Mouse (Mus musculus) embryonic facial prominence, embryonic 13.5 days (tissue): ENCODE measurements around the gene Hs3st2. TPM values are rescaled to one million over a fixed set of nuclear protein-coding genes. Genes with fewer than 3 reads are reported as not detected.
A peak's percentile ranks its signal among the peaks of the same experiment; 100 is the strongest.
"Not testable (repeated sequence)": the region's sequence is repeated elsewhere in the genome, so short reads cannot be mapped to it uniquely, and the experiment has no call there.

Experiments used
- ATAC-seq: fragments of 200-750 bp; cut with Nextera tagmentation; 2 replicates; pipeline ENCODE4 v1.8.0; 2017; ENCODE audit warnings: low read depth; ENCODE audit not compliant: insufficient number of reproducible peaks, insufficient read depth, low FRiP score, low TSS enrichment
- H3K27ac ChIP-seq: fragments of 300-500 bp; sonication (generic); 2 replicates; pipeline ENCODE4 v1.5.1; 2015; ENCODE audit warnings: moderate library complexity, mild to moderate bottlenecking, inconsistent platforms
- H3K27me3 ChIP-seq: fragments of 300-500 bp; sonication (generic); 2 replicates; pipeline ENCODE4 v1.6.1; 2015; ENCODE audit warnings: mild to moderate bottlenecking, inconsistent platforms
- H3K36me3 ChIP-seq: fragments of 300-500 bp; sonication (generic); 2 replicates; pipeline ENCODE4 v1.6.1; 2015; ENCODE audit warnings: mild to moderate bottlenecking, inconsistent platforms
- H3K4me1 ChIP-seq: fragments of 300-500 bp; sonication (generic); 2 replicates; pipeline ENCODE4 v1.6.1; 2015; ENCODE audit warnings: inconsistent platforms
- H3K4me2 ChIP-seq: fragments of 300-500 bp; sonication (generic); 2 replicates; pipeline ENCODE4 v1.6.1; 2015; ENCODE audit warnings: moderate library complexity, mild to moderate bottlenecking, inconsistent platforms
- H3K4me3 ChIP-seq: fragments of 300-500 bp; sonication (generic); 2 replicates; pipeline ENCODE4 v1.5.1; 2015; ENCODE audit warnings: mild to moderate bottlenecking, inconsistent platforms
- H3K9ac ChIP-seq: fragments of 300-500 bp; sonication (generic); 2 replicates; pipeline ENCODE4 v1.6.1; 2015; ENCODE audit warnings: mild to moderate bottlenecking, inconsistent platforms
- H3K9me3 ChIP-seq: fragments of 300-500 bp; sonication (generic); 2 replicates; pipeline ENCODE4 v1.6.1; 2016; ENCODE audit warnings: inconsistent platforms
- WGBS: fragments of 180-500 bp; shearing (Covaris S2); methylation state at CpG from one replicate; pipeline ENCODE4 v1.1.7; 2015; ENCODE audit warnings: mixed read lengths; 5-methylcytosine and 5-hydroxymethylcytosine counted together
- polyA plus RNA-seq: library from polyadenylated mRNA; unstranded; fragments of >200 nt; fragmentation: Nextera tagmentation; extraction: Ambion mirVana; gene quantifications from 2 replicates; pipeline ENCODE4 v1.2.1, GENCODE M21; 2015

The Hs3st2 gene
- 0.44 TPM in 2 replicates for polyA plus RNA-seq

DNA sequence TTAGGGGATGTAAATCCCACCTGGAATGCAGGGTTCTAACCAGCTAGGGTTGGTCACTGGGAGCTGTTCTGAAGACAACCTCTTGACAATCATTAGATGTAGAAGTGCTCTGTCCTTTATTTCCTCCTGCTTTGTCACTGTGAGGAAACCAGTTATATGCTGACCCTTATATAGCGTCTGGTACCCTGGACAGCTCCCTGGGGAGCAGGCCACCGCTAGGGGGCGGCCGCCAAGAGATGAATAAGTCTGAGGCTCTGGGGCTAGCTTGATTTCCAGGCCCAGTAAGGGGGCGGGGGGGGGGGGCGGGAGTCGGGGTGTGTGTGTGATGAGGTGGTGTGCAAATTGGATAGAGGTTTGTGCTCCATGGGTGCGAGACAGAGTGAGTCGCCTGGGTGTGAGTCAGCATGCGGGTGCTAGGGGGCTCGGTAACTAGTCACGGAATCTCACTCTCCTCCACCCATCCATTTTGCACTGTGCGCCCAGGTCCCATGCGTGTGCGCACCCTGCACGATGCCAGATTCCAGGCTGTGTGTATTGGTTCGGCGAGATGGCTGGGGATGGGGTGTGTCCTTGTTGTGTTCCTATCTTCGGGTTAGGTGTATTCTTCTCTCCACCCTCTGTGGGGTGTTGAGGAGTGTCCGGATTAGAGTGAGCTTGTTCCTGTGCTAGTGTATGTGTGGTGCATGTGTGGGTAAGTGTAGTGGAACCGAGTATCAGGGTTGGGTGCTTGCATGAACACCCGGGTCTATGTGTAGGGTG is at the start of gene Hs3st2:
TSS of gene Hs3st2 (plus strand) at position 635 of the 759 bp plus-strand sequence.
- 3% methylated on average over 22 of the region's 22 CpGs for WGBS
- H3K4me1 ChIP-seq: peaks cover 13% of the 10 kb centered on the region; the same call in 1 of the 2 replicates
- peak within 1 kb of the TSS; percentile 32 for H3K4me3 ChIP-seq
- no peak within 1 kb of the TSS for H3K9ac ChIP-seq
- ATAC-seq: peak; percentile 49; the same call in 1 of the 2 replicates
- no peak within 1 kb of the TSS for H3K27ac ChIP-seq
- H3K4me2 ChIP-seq: peak within 1 kb of the TSS; percentile 55
- peaks cover 60% of the 10 kb centered on the region for H3K27me3 ChIP-seq
- H3K36me3 ChIP-seq: no peaks in the 10 kb centered on the region
- H3K9me3 ChIP-seq: no peaks in the 10 kb centered on the region

DNA sequence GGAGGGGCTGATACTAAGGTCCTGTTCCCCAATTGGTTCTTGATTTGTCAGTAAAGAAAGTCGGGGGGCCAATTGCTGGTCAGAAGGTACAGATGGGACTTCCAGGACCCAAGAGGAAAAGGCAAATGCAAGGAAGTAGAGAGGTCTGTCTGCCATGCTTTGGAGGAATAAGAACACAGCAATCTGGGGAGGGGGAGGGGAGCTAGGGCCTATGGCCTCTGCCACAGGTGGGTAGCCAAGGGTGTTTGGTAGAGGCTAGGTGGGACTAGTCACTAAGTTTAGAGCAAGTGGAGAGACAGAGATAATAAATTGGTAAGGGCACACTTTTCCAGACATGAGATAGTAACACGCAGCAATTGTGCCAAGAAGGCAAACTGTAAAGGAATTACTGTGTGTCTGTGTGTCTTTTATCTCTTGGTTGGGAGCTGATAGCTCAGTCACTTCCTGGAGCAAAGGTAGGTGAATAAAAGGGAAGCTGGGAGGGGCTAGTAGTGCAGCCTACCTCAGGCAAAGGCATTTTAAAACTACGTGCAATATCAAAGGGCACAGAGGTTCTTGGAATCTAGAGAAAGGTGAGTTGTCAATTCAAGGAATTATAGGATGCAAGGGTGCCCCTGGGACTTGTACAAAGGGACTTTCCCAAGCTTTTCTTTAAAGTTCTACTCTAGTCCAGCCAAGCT is 43.2 kb upstream of the Hs3st2 start:
- no peaks in the 10 kb centered on the region for H3K27me3 ChIP-seq
- H3K4me3 ChIP-seq: no peak overlapping the region
- 81% methylated on average over 3 of the region's 3 CpGs for WGBS
- no peaks in the 10 kb centered on the region for H3K4me1 ChIP-seq
- no peak overlapping the region for H3K9ac ChIP-seq
- H3K36me3 ChIP-seq: no peaks in the 10 kb centered on the region
- no peak for ATAC-seq
- no peak overlapping the region for H3K4me2 ChIP-seq
- no peaks in the 10 kb centered on the region for H3K9me3 ChIP-seq
- no peak overlapping the region for H3K27ac ChIP-seq

GRCm38 (mm10) chr7:121351688-121352087 is 40.0 kb upstream of the Hs3st2 start:
- no peaks in the 10 kb centered on the region for H3K4me1 ChIP-seq
- no peak overlapping the region for H3K27ac ChIP-seq
- H3K4me3 ChIP-seq: no peak overlapping the region
- no peak overlapping the region for H3K4me2 ChIP-seq
- H3K9me3 ChIP-seq: no peaks in the 10 kb centered on the region
- no peaks in the 10 kb centered on the region for H3K36me3 ChIP-seq
- WGBS: 90% methylated on average over 2 of the region's 2 CpGs
- no peak overlapping the region for H3K9ac ChIP-seq
- no peak for ATAC-seq
- no peaks in the 10 kb centered on the region for H3K27me3 ChIP-seq

- H3K4me2 ChIP-seq, H3K9me3 ChIP-seq, H3K27me3 ChIP-seq, ATAC-seq, H3K36me3 ChIP-seq, H3K27ac ChIP-seq, H3K4me3 ChIP-seq, H3K9ac ChIP-seq, H3K4me1 ChIP-seq: not testable (repeated sequence)
- 90% methylated on average over 6 of the region's 6 CpGs for WGBS
These were observed 30.2 kb upstream of the Hs3st2 start for GRCm38 (mm10) chr7:121361448-121361847.

DNA sequence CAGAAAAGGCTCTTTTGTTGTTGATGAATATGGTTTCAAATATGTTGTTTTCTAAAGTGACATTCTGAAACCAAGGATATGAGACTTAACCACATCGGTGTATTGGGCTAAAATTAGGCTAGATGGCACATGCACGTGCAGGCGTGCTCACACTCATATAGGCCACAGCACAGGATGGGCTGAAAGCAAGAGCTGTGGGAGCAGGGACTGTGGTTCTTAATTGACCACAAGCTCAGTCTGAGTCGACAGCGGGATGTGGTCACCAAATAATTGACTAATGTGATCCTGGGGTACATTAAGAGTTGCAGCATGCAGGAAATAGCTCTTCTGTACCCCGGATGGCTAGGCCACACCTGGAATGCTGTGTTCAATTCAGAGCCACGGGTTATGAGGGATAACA is 26.1 kb upstream of the Hs3st2 start:
- 82% methylated on average over 7 of the region's 7 CpGs for WGBS
- no peak overlapping the region for H3K9ac ChIP-seq
- H3K27me3 ChIP-seq: no peaks in the 10 kb centered on the region
- H3K27ac ChIP-seq: no peak overlapping the region
- no peak overlapping the region for H3K4me2 ChIP-seq
- ATAC-seq: no peak
- no peaks in the 10 kb centered on the region for H3K36me3 ChIP-seq
- H3K4me1 ChIP-seq: no peaks in the 10 kb centered on the region
- no peaks in the 10 kb centered on the region for H3K9me3 ChIP-seq
- no peak overlapping the region for H3K4me3 ChIP-seq

DNA sequence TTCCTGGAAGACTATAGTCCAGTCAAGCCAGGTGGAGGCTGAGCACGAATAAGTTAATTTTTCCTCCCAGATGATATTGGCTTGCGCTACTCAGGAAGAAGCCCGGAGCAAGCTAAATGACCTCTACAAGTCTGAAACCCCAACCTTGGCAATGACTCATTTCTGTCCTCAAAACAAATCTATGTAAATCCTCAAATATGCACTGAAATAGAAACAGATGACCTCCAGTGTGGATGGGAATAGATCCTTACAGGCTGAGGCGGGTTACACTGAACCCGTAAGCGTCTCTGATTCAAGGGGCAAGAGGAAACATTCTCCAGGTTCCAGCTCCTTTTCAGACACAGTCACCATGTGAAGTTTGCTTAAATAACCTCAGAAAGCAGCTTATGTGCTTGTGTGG is 24.5 kb upstream of the Hs3st2 start:
- H3K9me3 ChIP-seq: no peaks in the 10 kb centered on the region
- H3K36me3 ChIP-seq: no peaks in the 10 kb centered on the region
- no peak overlapping the region for H3K4me2 ChIP-seq
- ATAC-seq: no peak
- H3K4me1 ChIP-seq: no peaks in the 10 kb centered on the region
- H3K4me3 ChIP-seq: no peak overlapping the region
- WGBS: 85% methylated on average over 6 of the region's 6 CpGs
- no peak overlapping the region for H3K27ac ChIP-seq
- H3K9ac ChIP-seq: no peak overlapping the region
- no peaks in the 10 kb centered on the region for H3K27me3 ChIP-seq

- no peak for ATAC-seq
- 81% methylated on average over 7 of the region's 7 CpGs for WGBS
These were observed 19.7 kb upstream of the Hs3st2 start for GRCm38 (mm10) chr7:121371990-121372389.

GRCm38 (mm10) chr7:121375456-121375855 is 16.2 kb upstream of the Hs3st2 start:
- Histone ChIP-seq H3K4me2 (no peak overlapping the region), H3K9me3 (no peaks in the 10 kb centered on the region), H3K27me3 (no peaks in the 10 kb centered on the region), H3K9ac (no peak overlapping the region), H3K4me1 (no peaks in the 10 kb centered on the region), H3K4me3 (no peak overlapping the region), H3K27ac (no peak overlapping the region), H3K36me3 (no peaks in the 10 kb centered on the region)
- 55% methylated on average over 6 of the region's 6 CpGs for WGBS
- no peak for ATAC-seq

More at GRCm38 (mm10) chr7:121371990-121372389, 19.7 kb upstream of the Hs3st2 start:
- H3K4me1 ChIP-seq: no peaks in the 10 kb centered on the region
- no peak overlapping the region for H3K9ac ChIP-seq
- no peaks in the 10 kb centered on the region for H3K9me3 ChIP-seq
- no peak overlapping the region for H3K4me3 ChIP-seq
- H3K36me3 ChIP-seq: no peaks in the 10 kb centered on the region
- no peak overlapping the region for H3K27ac ChIP-seq
- no peak overlapping the region for H3K4me2 ChIP-seq
- no peaks in the 10 kb centered on the region for H3K27me3 ChIP-seq

DNA sequence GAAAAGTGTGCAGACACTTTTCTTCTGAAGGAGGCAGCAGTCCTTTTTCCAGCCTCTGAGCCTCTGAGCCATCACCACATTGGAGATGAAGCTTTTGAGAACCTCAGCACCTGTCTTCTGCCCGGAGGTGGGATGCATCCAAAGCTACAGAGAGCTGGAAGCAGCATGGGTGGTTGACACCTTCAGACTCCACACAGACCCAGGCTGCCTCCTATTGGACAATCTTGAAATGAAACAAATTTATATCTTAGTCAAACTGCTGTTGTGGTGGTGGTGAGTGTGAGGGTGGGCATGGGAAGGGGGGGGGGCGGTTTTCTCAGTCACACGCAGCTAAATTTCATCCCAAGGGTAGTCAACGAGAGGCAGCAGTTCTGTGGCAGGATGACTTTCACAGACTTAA is 12.7 kb upstream of the Hs3st2 start:
- no peaks in the 10 kb centered on the region for H3K4me1 ChIP-seq
- 64% methylated on average over 4 of the region's 4 CpGs for WGBS
- H3K9ac ChIP-seq: no peak overlapping the region
- H3K4me2 ChIP-seq: no peak overlapping the region
- no peaks in the 10 kb centered on the region for H3K27me3 ChIP-seq
- H3K4me3 ChIP-seq: no peak overlapping the region
- ATAC-seq: no peak
- no peaks in the 10 kb centered on the region for H3K9me3 ChIP-seq
- no peak overlapping the region for H3K27ac ChIP-seq
- H3K36me3 ChIP-seq: no peaks in the 10 kb centered on the region

- Histone ChIP-seq H3K27ac (no peak overlapping the region), H3K4me3 (peak overlapping the region; percentile 32), H3K4me2 (peak overlapping the region; percentile 55), H3K9ac (no peak overlapping the region), H3K27me3 (peaks cover 61% of the 10 kb centered on the region), H3K36me3 (no peaks in the 10 kb centered on the region), H3K4me1 (peaks cover 13% of the 10 kb centered on the region; the same call in 1 of the 2 replicates), H3K9me3 (no peaks in the 10 kb centered on the region)
- ATAC-seq: no peak
- WGBS: 2% methylated on average over 69 of the region's 72 CpGs
These were observed 503 bp downstream of the Hs3st2 start for GRCm38 (mm10) chr7:121391984-121392739.

- no peak for ATAC-seq
- under 1% methylated on average over 28 of the region's 28 CpGs for WGBS
- H3K4me1 ChIP-seq: peaks cover 13% of the 10 kb centered on the region; the same call in 1 of the 2 replicates
- peaks cover 66% of the 10 kb centered on the region for H3K27me3 ChIP-seq
- no peaks in the 10 kb centered on the region for H3K9me3 ChIP-seq
- H3K36me3 ChIP-seq: no peaks in the 10 kb centered on the region
- peak overlapping the region; percentile 32 for H3K4me3 ChIP-seq
- no peak overlapping the region for H3K9ac ChIP-seq
- no peak overlapping the region for H3K27ac ChIP-seq
- peak overlapping the region; percentile 55 for H3K4me2 ChIP-seq
These were observed 1.0 kb downstream of the Hs3st2 start for GRCm38 (mm10) chr7:121392740-121392993.
